ENCODE assay signal across 10 mouse cellular contexts in the genomic region with DNA sequence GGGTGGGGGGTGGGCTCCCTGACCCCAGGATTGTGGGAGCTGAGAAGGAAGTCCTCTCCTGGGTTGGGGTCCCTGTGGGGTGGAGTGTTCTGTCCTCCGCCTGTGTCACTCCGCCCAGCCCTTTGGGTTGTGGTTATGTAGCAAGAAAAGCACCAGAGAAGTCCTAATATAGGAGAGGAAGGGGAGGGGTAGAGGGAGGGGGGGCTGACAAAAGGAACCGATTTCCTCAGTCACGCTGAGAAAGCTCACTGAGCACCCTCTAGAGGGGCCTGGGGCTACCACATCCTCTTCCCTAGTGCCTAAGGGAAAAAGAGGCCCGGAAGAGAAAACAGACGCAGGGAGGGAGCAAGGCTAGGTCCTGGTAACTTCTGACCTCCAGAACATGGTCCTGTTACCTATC. TPM values are rescaled to one million over a fixed set of nuclear protein-coding genes. Genes with fewer than 3 reads are reported as not detected.
A peak's percentile ranks its signal among the peaks of the same experiment; 100 is the strongest.
DNase-seq lines count a peak whose midpoint lies in the region; ATAC-seq and TF ChIP-seq lines count a peak whose summit lies in the region.
"Had no signal": no experiment of that assay in that cellular context is flagged by ENCODE, and none has a peak within 500 bp of the region (broad histone marks: within the 10 kb centered on the region; RNA-seq: fewer than 3 reads in every experiment).

No protein-coding gene starts in this region.

- peak overlapping the region; percentile 2; the same call in 1 of the 2 replicates for H3K4me3 ChIP-seq in spleen, adult 2 months (ENCODE audit: extremely low read depth, insufficient read depth, insufficient read length)
- no peak overlapping the region for H3K4me3 ChIP-seq in forebrain, embryonic 12.5 days (replicated peaks)
- H3K4me3 ChIP-seq in hindbrain, embryonic 14.5 days (replicated peaks; ENCODE audit: low read length): no peak overlapping the region
- H3K4me3 ChIP-seq: erythroblast, embryonic 14.5 days; midbrain, embryonic 10.5 days had no signal

- no peak overlapping the region for H3K4me2 ChIP-seq in forebrain, embryonic 12.5 days
- no peak overlapping the region for H3K4me2 ChIP-seq in hindbrain, embryonic 14.5 days (replicated peaks)

- no peak for ATAC-seq in forebrain, embryonic 12.5 days (ENCODE audit: low FRiP score)
- no peak for ATAC-seq in hindbrain, embryonic 14.5 days (ENCODE audit: low FRiP score)

- no peaks in the 10 kb centered on the region for H3K9me3 ChIP-seq in forebrain, embryonic 12.5 days
- no peaks in the 10 kb centered on the region for H3K9me3 ChIP-seq in hindbrain, embryonic 14.5 days (ENCODE audit: control insufficient read depth, low read length)
- H3K9me3 ChIP-seq: midbrain, embryonic 10.5 days had no signal

- TF ChIP-seq POLR2A in spleen, adult 2 months (IDR thresholded peaks at IDR 0.05; ENCODE audit: low read depth, low read length): no peak

- TF ChIP-seq CTCF in spleen, adult 2 months (IDR thresholded peaks at IDR 0.05; ENCODE audit: extremely low read depth, insufficient read depth, insufficient read length, insufficient replicate concordance): no peak

- peak overlapping the region; percentile 72 for H3K27ac ChIP-seq in spleen, adult 2 months (ENCODE audit: insufficient read depth, low read length)
- no peak overlapping the region for H3K27ac ChIP-seq in forebrain, embryonic 12.5 days
- no peak overlapping the region for H3K27ac ChIP-seq in hindbrain, embryonic 14.5 days
- H3K27ac ChIP-seq: midbrain, embryonic 10.5 days had no signal

- peak; percentile 31 for DNase-seq in adrenal gland, postnatal 14 days
- DNase-seq in adrenal gland, postnatal 25 days: no peak
- DNase-seq in spleen, adult 2 months (ENCODE audit: low read depth in 1 of 2, low spot score in 2 of 2): peak in 1 of 2 experiments; percentile 63
- DNase-seq in spleen, postnatal 14 days (ENCODE audit: low spot score in 2 of 2): no peak
- DNase-seq in lung, postnatal 4 days: peak; percentile 53 to 60
- DNase-seq in cerebellum, adult 9-10 months: no peak
- DNase-seq in hindbrain, embryonic 14.5 days (ENCODE audit: low spot score): no peak

- H3K36me3 ChIP-seq in spleen, adult 2 months (ENCODE audit: control insufficient read depth, insufficient read depth, low read length): no peaks in the 10 kb centered on the region
- H3K36me3 ChIP-seq in forebrain, embryonic 12.5 days (replicated peaks): no peaks in the 10 kb centered on the region
- no peaks in the 10 kb centered on the region for H3K36me3 ChIP-seq in hindbrain, embryonic 14.5 days (replicated peaks; ENCODE audit: control insufficient read depth, insufficient read depth)
- H3K36me3 ChIP-seq: midbrain, embryonic 10.5 days had no signal

- WGBS in spleen, adult 2 months: 25% methylated on average over 6 of the region's 6 CpGs
- 40% methylated on average over 6 of the region's 6 CpGs for WGBS in forebrain, embryonic 12.5 days
- 38% methylated on average over 6 of the region's 6 CpGs for WGBS in hindbrain, embryonic 14.5 days

- H3K27me3 ChIP-seq in spleen, adult 2 months (ENCODE audit: control insufficient read depth, insufficient read depth, low read length): no peaks in the 10 kb centered on the region
- no peaks in the 10 kb centered on the region for H3K27me3 ChIP-seq in forebrain, embryonic 12.5 days
- no peaks in the 10 kb centered on the region for H3K27me3 ChIP-seq in hindbrain, embryonic 14.5 days (ENCODE audit: control insufficient read depth, insufficient read depth, low read length)

- H3K9ac ChIP-seq in forebrain, embryonic 12.5 days: no peak overlapping the region
- no peak overlapping the region for H3K9ac ChIP-seq in hindbrain, embryonic 14.5 days

- H3K4me1 ChIP-seq in spleen, adult 2 months (ENCODE audit: control insufficient read depth, insufficient read depth, insufficient read length): peaks cover 32% of the 10 kb centered on the region
- H3K4me1 ChIP-seq in forebrain, embryonic 12.5 days: no peaks in the 10 kb centered on the region
- H3K4me1 ChIP-seq in hindbrain, embryonic 14.5 days (replicated peaks; ENCODE audit: control insufficient read depth, insufficient read depth, low read length): no peaks in the 10 kb centered on the region
- H3K4me1 ChIP-seq: midbrain, embryonic 10.5 days had no signal

RNA-seq across cellular contexts. Expression of a gene that starts 33.4 kb away (rescaled TPM):
- 13.9 and 18.0 TPM in 2 replicates for total RNA-seq in adrenal gland, postnatal 14 days (2021)
- total RNA-seq in adrenal gland, postnatal 25 days (2021): 25.6 and 27.2 TPM in 2 replicates
- polyA plus RNA-seq in spleen, adult 2 months (2012; rRNA removed): 42.0 and 46.3 TPM in 2 replicates
- 1.6 and 1.7 TPM in 2 replicates for polyA plus RNA-seq in forebrain, embryonic 12.5 days (2016; fragmentation: Nextera tagmentation; extraction: Ambion mirVana)
- 0.83 and 1.2 TPM in 2 replicates for polyA plus RNA-seq in hindbrain, embryonic 14.5 days (2014; fragmentation: Nextera tagmentation; extraction: Ambion mirVana)

Comparison
In these comparisons a context has a peak if more than half of its experiments do, and no peak if none do; other contexts are left out.
1. DNase-seq: peak in adrenal gland, postnatal 14 days (single experiment) and lung, postnatal 4 days (2 of 2); none in adrenal gland, postnatal 25 days (single experiment), spleen, postnatal 14 days (0 of 2), cerebellum, adult 9-10 months (single experiment) and hindbrain, embryonic 14.5 days (single experiment).
2. RNA of a gene that starts 33.4 kb away (polyA plus RNA-seq): 42.0 to 46.3 TPM in spleen, adult 2 months; 1.6 to 1.7 TPM in forebrain, embryonic 12.5 days and 0.83 to 1.2 TPM in hindbrain, embryonic 14.5 days; every median in the first group is over 10 times any median in the second.